Mouse (Mus musculus) G1E (cell line): Measurements from ENCODE around the gene Sft2d2.

Source experiments
- CTCF ChIP-seq: IDR thresholded peaks from 2 replicates; pipeline ENCODE4 v1.5.1; 2012; ENCODE audit warnings: low read depth, low read length, inconsistent platforms, mixed read lengths
- GATA1 ChIP-seq: IDR thresholded peaks from 2 replicates; pipeline ENCODE4 v1.6.1; 2012; ENCODE audit warnings: borderline replicate concordance, low read length, inconsistent platforms, mixed read lengths
- POLR2AphosphoS5 ChIP-seq: IDR thresholded peaks from 2 replicates; pipeline ENCODE4 v1.6.1; 2012; ENCODE audit warnings: low read depth, low read length, inconsistent platforms; ENCODE audit not compliant: insufficient replicate concordance
- TAL1 ChIP-seq: conservative IDR thresholded peaks from 2 replicates; pipeline ENCODE4 v1.6.1; 2012; ENCODE audit warnings: low read depth, low read length, inconsistent platforms, mixed read lengths

DNA sequence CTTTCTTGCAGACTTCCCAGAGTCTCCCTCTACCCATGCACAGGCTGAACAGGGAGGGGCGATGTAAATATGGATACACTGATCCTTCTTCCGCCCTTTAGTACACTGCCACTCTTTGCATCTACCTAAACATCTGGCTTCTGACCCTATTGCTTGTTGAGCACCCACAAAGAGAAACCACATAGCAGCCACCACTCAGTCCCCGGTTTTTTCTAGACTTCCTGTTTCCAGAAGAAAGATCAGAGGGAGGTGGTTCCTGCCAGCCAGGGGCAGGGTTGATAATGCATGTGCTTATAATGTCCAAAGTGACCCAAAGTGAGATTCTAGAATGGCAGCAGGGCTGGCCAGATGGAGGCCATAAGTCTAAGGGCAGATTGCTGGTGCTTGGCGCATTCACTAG is 40.1 kb downstream of the Sft2d2 start:
- TF ChIP-seq CTCF (no peak), GATA1 (no peak), TAL1 (no peak), POLR2AphosphoS5 (no peak)
